Mouse (Mus musculus) ovary, postnatal 36 days (tissue): ENCODE measurements at regions not wholly inside any gene's neighbourhood (a gene's known extent, or its start where the extent isn't known, plus 50 kb on each side); places are given as distances from the start of the nearest gene placed in this dataset.

Experiments
- DNase-seq: peaks from one replicate; pipeline ENCODE4 v3.0.0; 2022; ENCODE audit warnings: low spot score, mixed read lengths

GRCm38 (mm10) chr6:117330726-117331360 is 162.5 kb downstream of the Cxcl12 start:
- no peak for DNase-seq

GRCm38 (mm10) chr6:117332641-117333040 is 164.3 kb downstream of the Cxcl12 start:
- DNase-seq: no peak

GRCm38 (mm10) chr6:117342123-117342522 is 173.8 kb downstream of the Cxcl12 start:
- DNase-seq: no peak

- no peak for DNase-seq
These were observed 179.0 kb downstream of the Cxcl12 start for GRCm38 (mm10) chr6:117347356-117347755.

GRCm38 (mm10) chr6:117351846-117352245 is 183.5 kb downstream of the Cxcl12 start:
- DNase-seq: no peak

- DNase-seq: no peak
These were observed 184.8 kb downstream of the Cxcl12 start for GRCm38 (mm10) chr6:117353091-117353490.

GRCm38 (mm10) chr6:117356101-117356500 is 187.8 kb downstream of the Cxcl12 start:
- DNase-seq: no peak

GRCm38 (mm10) chr6:117359401-117359800 is 191.1 kb downstream of the Cxcl12 start:
- no peak for DNase-seq

GRCm38 (mm10) chr6:117366563-117366962 is 198.2 kb downstream of the Cxcl12 start:
- DNase-seq: no peak

- DNase-seq: no peak
These were observed 207.7 kb downstream of the Cxcl12 start for GRCm38 (mm10) chr6:117375989-117376388.

GRCm38 (mm10) chr6:117379904-117380303 is 211.6 kb downstream of the Cxcl12 start:
- DNase-seq: no peak

- DNase-seq: no peak
These were observed 222.0 kb downstream of the Cxcl12 start for GRCm38 (mm10) chr6:117390233-117390848.

- DNase-seq: no peak
These were observed 225.1 kb downstream of the Cxcl12 start for GRCm38 (mm10) chr6:117393480-117393879.

GRCm38 (mm10) chr6:117405589-117406311 is 237.4 kb downstream of the Cxcl12 start:
- no peak for DNase-seq

- no peak for DNase-seq
These were observed 237.9 kb downstream of the Cxcl12 start for GRCm38 (mm10) chr6:117406312-117406595.

GRCm38 (mm10) chr6:117406757-117407156 is 238.4 kb downstream of the Cxcl12 start:
- no peak for DNase-seq

GRCm38 (mm10) chr6:117407206-117407858 is 239.0 kb downstream of the Cxcl12 start:
- no peak for DNase-seq

GRCm38 (mm10) chr6:117407953-117408352 is 239.6 kb downstream of the Cxcl12 start:
- DNase-seq: no peak

GRCm38 (mm10) chr6:117408971-117409783 is 240.8 kb downstream of the Cxcl12 start:
- no peak for DNase-seq

GRCm38 (mm10) chr6:117414926-117415325 is 246.6 kb downstream of the Cxcl12 start:
- no peak for DNase-seq

- no peak for DNase-seq
These were observed 247.6 kb downstream of the Cxcl12 start for GRCm38 (mm10) chr6:117415901-117416300.

- DNase-seq: no peak
These were observed 248.1 kb downstream of the Cxcl12 start for GRCm38 (mm10) chr6:117416461-117416860.
